Mouse (Mus musculus) liver, embryonic 13.5 days (tissue): ENCODE measurements around the gene St14. TPM values are rescaled to one million over a fixed set of nuclear protein-coding genes. Genes with fewer than 3 reads are reported as not detected.
"Not testable (repeated sequence)": the region's sequence is repeated elsewhere in the genome, so short reads cannot be mapped to it uniquely, and the experiment has no call there.

ENCODE experiments used
- ATAC-seq: fragments of 200-750 bp; cut with Nextera tagmentation; 2 replicates; pipeline ENCODE4 v1.8.0; 2017; ENCODE audit warnings: low read depth, mild to moderate bottlenecking, moderate number of reproducible peaks, moderate library complexity
- DNase-seq: peaks from one replicate; pipeline ENCODE4 v3.0.0; 2022
- H3K27ac ChIP-seq: fragments of 300-500 bp; sonication (generic); 2 replicates; pipeline ENCODE4 v1.5.1; 2015; ENCODE audit warnings: moderate library complexity, mild to moderate bottlenecking, inconsistent platforms
- H3K27me3 ChIP-seq: fragments of 300-500 bp; sonication (generic); 2 replicates; pipeline ENCODE4 v1.6.1; 2015; ENCODE audit warnings: mild to moderate bottlenecking, inconsistent platforms
- H3K36me3 ChIP-seq: fragments of 300-500 bp; sonication (generic); 2 replicates; pipeline ENCODE4 v1.6.1; 2015; ENCODE audit warnings: mild to moderate bottlenecking, inconsistent platforms
- H3K4me1 ChIP-seq: fragments of 300-500 bp; sonication (generic); replicated peaks from 2 replicates; pipeline ENCODE4 v1.6.1; 2015; ENCODE audit warnings: inconsistent platforms
- H3K4me2 ChIP-seq: fragments of 300-500 bp; sonication (generic); 2 replicates; pipeline ENCODE4 v1.6.1; 2015; ENCODE audit warnings: inconsistent platforms, mild to moderate bottlenecking, moderate library complexity
- H3K4me3 ChIP-seq: fragments of 300-500 bp; sonication (generic); replicated peaks from 2 replicates; pipeline ENCODE4 v1.5.1; 2015; ENCODE audit warnings: mild to moderate bottlenecking, inconsistent platforms
- H3K9ac ChIP-seq: fragments of 300-500 bp; sonication (generic); 2 replicates; pipeline ENCODE4 v1.6.1; 2015; ENCODE audit warnings: mild to moderate bottlenecking, inconsistent platforms
- H3K9me3 ChIP-seq: fragments of 300-500 bp; sonication (generic); replicated peaks from 2 replicates; pipeline ENCODE4 v1.6.1; 2016; ENCODE audit warnings: inconsistent platforms
- WGBS: fragments of 180-500 bp; shearing (Covaris S2); methylation state at CpG from one replicate; pipeline ENCODE4 v1.1.7; 2015; ENCODE audit not compliant: insufficient replicate concordance; 5-methylcytosine and 5-hydroxymethylcytosine counted together
- polyA plus RNA-seq: library from polyadenylated mRNA; unstranded; fragments of >200 nt; fragmentation: Nextera tagmentation; extraction: Ambion mirVana; gene quantifications from 2 replicates; pipeline ENCODE4 v1.2.1, GENCODE M21; 2015

The St14 gene
- polyA plus RNA-seq, 1 experiment from 2014 or later, result 0.41 TPM

DNA sequence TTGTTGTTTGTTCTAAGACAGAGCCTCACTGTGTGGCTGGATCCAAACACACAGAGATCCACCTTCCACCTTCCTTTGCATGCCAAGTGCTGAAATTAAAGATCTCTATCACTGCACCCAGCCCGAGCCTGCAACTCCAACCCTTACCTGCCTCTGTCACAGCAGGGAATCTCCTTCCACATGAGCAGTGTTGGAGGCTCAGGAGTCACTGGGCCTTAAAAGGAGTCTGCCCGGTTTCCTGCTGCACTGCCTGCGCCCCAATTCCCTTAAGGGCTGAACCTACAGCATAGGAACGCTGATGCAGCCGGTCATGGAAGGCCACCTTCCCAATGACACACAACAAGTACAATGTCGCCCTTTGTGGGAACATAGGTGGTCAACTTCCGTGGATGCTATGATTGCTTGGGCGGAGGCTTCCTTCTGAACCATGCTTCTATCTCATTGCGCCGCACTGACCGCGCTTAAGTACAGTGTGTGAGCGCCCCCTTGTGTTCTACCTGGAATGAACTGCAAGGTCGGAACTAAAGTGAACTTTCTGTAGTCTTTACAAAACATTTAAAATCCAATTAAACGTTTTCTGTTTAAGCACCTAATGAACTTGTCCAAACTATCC is 49.5 kb downstream of the St14 start:
- ATAC-seq (peak; percentile 31; the same call in 1 of the 2 replicates), DNase-seq (peak; percentile 39)
- H3K27me3 ChIP-seq, result peaks cover 10% of the 10 kb centered on the region
- no peak overlapping the region for H3K27ac ChIP-seq
- H3K4me3 ChIP-seq, result no peak overlapping the region
- H3K36me3 ChIP-seq, result no peaks in the 10 kb centered on the region
- H3K9me3 ChIP-seq, result no peaks in the 10 kb centered on the region
- H3K9ac ChIP-seq, result no peak overlapping the region
- WGBS, result 11% methylated on average over 15 of the region's 15 CpGs
- H3K4me2 ChIP-seq, result no peak overlapping the region
- peaks cover 6% of the 10 kb centered on the region; the same call in 1 of the 2 replicates for H3K4me1 ChIP-seq

DNA sequence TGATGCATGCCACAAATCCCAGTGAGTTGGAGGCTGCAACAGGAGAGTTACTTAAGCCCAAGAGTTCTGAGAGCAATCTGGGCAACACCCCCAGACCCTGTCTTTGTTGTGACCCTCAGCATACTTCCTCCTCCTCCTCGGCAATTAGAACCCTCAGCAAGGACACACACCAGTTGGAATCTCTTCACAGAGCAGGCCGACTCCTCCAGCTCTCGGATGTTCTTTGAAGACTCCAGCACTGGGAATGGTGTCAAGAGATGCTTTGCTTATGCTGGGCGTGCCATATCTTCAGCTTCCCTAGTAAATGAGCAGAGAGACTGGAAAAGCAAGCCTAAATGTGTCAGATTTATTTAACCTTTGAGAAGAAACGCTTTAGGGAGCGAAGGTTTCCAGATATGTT is 50.9 kb downstream of the St14 start:
- H3K4me1 ChIP-seq, result peaks cover 6% of the 10 kb centered on the region; the same call in 1 of the 2 replicates
- no peaks in the 10 kb centered on the region for H3K9me3 ChIP-seq
- 61% methylated on average over 6 of the region's 6 CpGs for WGBS
- no peak overlapping the region for H3K4me2 ChIP-seq
- no peak for ATAC-seq
- no peak for DNase-seq
- no peak overlapping the region for H3K4me3 ChIP-seq
- H3K9ac ChIP-seq, result no peak overlapping the region
- H3K27me3 ChIP-seq, result peaks cover 10% of the 10 kb centered on the region
- H3K27ac ChIP-seq, result no peak overlapping the region
- H3K36me3 ChIP-seq, result no peaks in the 10 kb centered on the region

DNA sequence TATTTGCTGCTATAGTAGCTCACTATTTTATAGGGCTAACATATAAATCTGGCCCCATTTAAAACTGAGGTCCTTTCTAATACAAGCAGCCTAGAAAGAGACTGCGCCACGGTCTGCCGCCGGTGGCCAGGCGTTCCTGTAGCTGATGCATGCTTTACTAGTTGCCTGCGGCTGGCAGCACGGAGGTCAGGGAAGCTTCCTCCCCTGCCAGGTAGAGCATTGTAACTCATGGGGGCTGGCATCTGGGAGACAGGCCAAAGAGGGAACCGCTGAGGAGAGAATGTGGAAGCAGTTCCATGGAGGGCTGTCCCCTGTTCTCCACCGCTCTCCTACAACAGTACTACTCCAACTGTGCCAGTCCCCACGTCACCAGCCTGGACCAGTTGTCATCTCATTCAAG is 56.8 kb downstream of the St14 start:
- ATAC-seq (no peak), DNase-seq (no peak)
- Histone ChIP-seq H3K4me2 (no peak overlapping the region), H3K9ac (no peak overlapping the region), H3K4me3 (no peak overlapping the region), H3K9me3 (no peaks in the 10 kb centered on the region), H3K4me1 (no peaks in the 10 kb centered on the region), H3K27ac (no peak overlapping the region), H3K36me3 (no peaks in the 10 kb centered on the region), H3K27me3 (no peaks in the 10 kb centered on the region)
- 92% methylated on average over 10 of the region's 10 CpGs for WGBS

DNA sequence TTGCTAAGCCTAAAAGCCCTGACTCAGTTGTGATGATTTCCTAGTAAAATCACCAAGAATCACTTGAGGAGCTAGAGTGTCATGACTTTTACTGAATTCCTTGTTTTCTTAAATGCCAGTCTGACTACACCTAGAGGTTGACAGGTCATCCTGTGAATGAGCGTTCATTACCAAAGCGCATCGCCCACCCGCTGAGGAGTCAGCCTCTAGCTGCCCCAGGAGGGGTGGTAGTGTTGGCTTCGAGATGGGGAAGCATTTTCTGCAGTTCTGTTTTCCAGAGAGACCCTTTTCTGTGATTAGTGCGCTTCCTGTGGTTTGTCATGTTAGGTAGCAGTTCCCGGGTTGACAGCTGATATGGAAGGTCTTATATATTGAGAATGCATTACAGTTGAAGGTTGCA is 57.9 kb downstream of the St14 start:
- Histone ChIP-seq H3K9me3 (no peaks in the 10 kb centered on the region), H3K4me3 (no peak overlapping the region), H3K4me1 (no peaks in the 10 kb centered on the region), H3K36me3 (peaks cover 4% of the 10 kb centered on the region), H3K27me3 (no peaks in the 10 kb centered on the region), H3K4me2 (no peak overlapping the region), H3K9ac (no peak overlapping the region), H3K27ac (no peak overlapping the region)
- ATAC-seq (no peak), DNase-seq (no peak)
- WGBS, result 70% methylated on average over 7 of the region's 7 CpGs

DNA sequence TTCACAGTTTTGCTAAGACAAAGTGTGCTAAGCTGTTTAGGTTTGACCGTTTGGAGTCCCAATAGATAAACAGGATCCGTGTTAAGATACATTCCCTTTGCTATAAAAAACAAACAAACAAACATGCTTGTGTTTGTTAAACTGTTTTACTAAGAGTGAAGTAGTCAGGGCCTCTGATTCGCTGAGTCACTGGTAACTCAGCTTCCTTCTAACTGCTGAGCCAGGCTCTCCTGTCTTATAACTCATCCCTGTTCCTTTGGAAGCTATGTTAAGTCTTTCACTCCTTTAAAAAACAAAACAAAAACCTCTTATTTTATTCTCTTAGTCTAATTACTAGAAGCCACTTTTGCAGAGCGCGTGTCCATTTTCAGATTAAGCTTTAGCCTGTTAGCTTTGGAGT is 59.4 kb downstream of the St14 start:
- H3K27ac ChIP-seq, result no peak overlapping the region
- H3K27me3 ChIP-seq, result no peaks in the 10 kb centered on the region
- 89% methylated on average over 5 of the region's 5 CpGs for WGBS
- no peak overlapping the region for H3K4me2 ChIP-seq
- peaks cover 10% of the 10 kb centered on the region for H3K36me3 ChIP-seq
- H3K9me3 ChIP-seq, result no peaks in the 10 kb centered on the region
- H3K4me1 ChIP-seq, result no peaks in the 10 kb centered on the region
- ATAC-seq (no peak), DNase-seq (no peak)
- no peak overlapping the region for H3K9ac ChIP-seq
- H3K4me3 ChIP-seq, result no peak overlapping the region

DNA sequence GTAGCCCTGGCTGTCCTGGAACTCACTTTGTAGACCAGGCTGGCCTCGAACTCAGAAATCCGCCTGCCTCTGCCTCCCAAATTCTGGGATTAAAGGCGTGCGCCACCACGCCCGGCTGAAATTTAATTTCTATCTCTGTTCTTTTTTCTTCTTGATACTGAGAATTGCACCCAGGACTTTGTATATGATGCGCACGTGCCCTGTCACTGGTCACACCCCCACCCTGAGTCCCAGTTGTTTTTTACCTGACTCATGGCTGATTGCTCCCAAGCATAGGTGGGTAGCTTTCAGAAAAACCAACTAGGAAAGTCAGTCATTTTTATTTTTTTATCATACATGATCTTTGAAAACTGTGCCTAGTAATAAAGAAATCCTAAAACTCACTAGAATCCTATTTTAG is 60.9 kb downstream of the St14 start:
- Histone ChIP-seq H3K4me2 (no peak overlapping the region), H3K27ac (no peak overlapping the region), H3K4me1 (no peaks in the 10 kb centered on the region), H3K9ac (no peak overlapping the region), H3K36me3 (peaks cover 24% of the 10 kb centered on the region), H3K9me3 (no peaks in the 10 kb centered on the region), H3K4me3 (no peak overlapping the region), H3K27me3 (no peaks in the 10 kb centered on the region)
- WGBS, result 84% methylated on average over 8 of the region's 8 CpGs
- ATAC-seq (no peak), DNase-seq (no peak)

DNA sequence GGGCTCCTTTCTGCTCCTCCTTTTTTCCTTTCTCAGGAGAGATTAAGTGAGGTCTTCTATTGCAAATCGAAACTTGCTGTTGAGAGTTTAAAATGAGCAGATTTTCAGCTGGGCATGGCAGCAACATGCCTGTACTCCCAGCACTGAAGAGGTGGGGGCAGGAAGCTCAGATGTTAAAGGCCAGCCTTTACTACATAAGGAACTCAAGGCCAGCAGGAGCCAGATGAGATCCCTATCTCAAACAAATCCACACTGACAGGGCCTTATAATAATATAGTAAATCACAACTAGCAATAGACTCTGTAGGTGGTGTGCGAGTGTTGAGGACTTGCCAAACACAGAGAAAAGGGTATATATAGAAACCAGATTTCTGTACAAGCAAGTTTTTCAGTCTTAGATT is 72.9 kb downstream of the St14 start:
- Histone ChIP-seq H3K27ac (no peak overlapping the region), H3K4me3 (no peak overlapping the region), H3K9me3 (no peaks in the 10 kb centered on the region), H3K4me1 (no peaks in the 10 kb centered on the region), H3K36me3 (peaks cover 38% of the 10 kb centered on the region), H3K9ac (no peak overlapping the region), H3K27me3 (no peaks in the 10 kb centered on the region), H3K4me2 (no peak overlapping the region)
- whole genome bisulfite sequencing, result 70% methylated on average over 2 of the region's 2 CpGs
- ATAC-seq (no peak), DNase-seq (no peak)

DNA sequence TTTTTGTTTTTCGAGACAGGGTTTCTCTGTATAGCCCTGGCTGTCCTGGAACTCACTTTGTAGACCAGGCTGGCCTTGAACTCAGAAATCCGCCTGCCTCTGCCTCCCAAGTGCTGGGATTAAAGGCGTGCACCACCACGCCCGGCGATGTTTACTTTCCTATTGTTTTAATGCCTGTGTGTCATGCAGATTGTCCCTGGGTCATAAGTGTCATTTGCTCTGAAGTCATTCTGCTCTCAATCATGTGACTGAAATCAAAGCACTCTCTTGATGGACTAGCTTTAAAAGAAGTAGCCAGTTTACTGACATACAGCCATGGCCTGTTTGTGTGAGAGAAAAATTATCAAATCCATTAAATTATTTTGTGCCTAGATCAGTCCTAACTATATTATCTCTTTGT is 80.1 kb downstream of the St14 start:
- not testable (repeated sequence) for H3K4me1 ChIP-seq, H3K27ac ChIP-seq, ATAC-seq, H3K9ac ChIP-seq, DNase-seq, H3K9me3 ChIP-seq, H3K4me2 ChIP-seq, H3K4me3 ChIP-seq, H3K27me3 ChIP-seq
- WGBS, result 78% methylated on average over 6 of the region's 6 CpGs
- H3K36me3 ChIP-seq, result peaks cover 18% of the 10 kb centered on the region

DNA sequence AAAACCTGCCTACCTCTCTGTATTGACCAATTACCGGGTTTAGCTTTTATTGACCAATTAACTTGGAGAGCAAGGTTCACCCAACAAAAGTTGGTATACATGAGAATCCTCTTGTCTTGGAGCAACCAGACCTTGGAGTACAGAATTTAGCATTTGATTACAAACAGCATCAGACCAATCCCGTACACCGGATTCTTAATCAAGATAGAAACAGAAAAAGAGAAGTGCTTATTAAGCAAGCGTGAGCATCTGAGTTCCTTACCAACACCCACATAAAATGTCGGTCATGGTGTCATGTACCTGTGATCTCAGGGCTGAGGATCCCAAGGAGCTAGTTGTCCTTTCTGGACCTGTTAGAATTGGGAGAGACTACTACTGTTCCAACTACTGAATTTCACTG is 81.4 kb downstream of the St14 start:
- no peaks in the 10 kb centered on the region for H3K4me1 ChIP-seq
- no peaks in the 10 kb centered on the region for H3K27me3 ChIP-seq
- 78% methylated on average over 5 of the region's 5 CpGs for WGBS
- DNase-seq, result no peak
- H3K9ac ChIP-seq, result no peak overlapping the region
- H3K4me2 ChIP-seq, result no peak overlapping the region
- no peak for ATAC-seq
- H3K9me3 ChIP-seq, result no peaks in the 10 kb centered on the region
- no peak overlapping the region for H3K4me3 ChIP-seq
- peaks cover 15% of the 10 kb centered on the region for H3K36me3 ChIP-seq
- H3K27ac ChIP-seq, result no peak overlapping the region

Other genes starting within 250 kb of the St14 start
- 0.80 and 0.82 TPM in 2 replicates for gene Adamts15, start 209.4 kb downstream of the St14 start, polyA plus RNA-seq
- 0.07 and 0.10 TPM in 2 replicates for gene Adamts8, start 189.3 kb downstream of the St14 start, polyA plus RNA-seq
- 6.0 and 6.7 TPM in 2 replicates for gene Zbtb44, start 101.2 kb downstream of the St14 start, polyA plus RNA-seq
- gene Aplp2, start 80.0 kb upstream of the St14 start, polyA plus RNA-seq, result 164 and 196 TPM in 2 replicates
- gene Prdm10, start 148.7 kb upstream of the St14 start, polyA plus RNA-seq, result 2.4 and 3.0 TPM in 2 replicates